Mouse (Mus musculus) liver, postnatal 0 days (tissue): Measurements from ENCODE around the gene 4930544D05Rik.

Experiments
- CTCF ChIP-seq: sonication (generic); IDR thresholded peaks from 2 replicates; pipeline ENCODE4 v1.5.1; 2016; ENCODE audit warnings: antibody characterized with exemption, low read depth
- EP300 ChIP-seq: IDR thresholded peaks from 2 replicates; pipeline ENCODE4 v1.6.1; 2016; ENCODE audit warnings: antibody characterized with exemption, low read depth, mild to moderate bottlenecking

DNA sequence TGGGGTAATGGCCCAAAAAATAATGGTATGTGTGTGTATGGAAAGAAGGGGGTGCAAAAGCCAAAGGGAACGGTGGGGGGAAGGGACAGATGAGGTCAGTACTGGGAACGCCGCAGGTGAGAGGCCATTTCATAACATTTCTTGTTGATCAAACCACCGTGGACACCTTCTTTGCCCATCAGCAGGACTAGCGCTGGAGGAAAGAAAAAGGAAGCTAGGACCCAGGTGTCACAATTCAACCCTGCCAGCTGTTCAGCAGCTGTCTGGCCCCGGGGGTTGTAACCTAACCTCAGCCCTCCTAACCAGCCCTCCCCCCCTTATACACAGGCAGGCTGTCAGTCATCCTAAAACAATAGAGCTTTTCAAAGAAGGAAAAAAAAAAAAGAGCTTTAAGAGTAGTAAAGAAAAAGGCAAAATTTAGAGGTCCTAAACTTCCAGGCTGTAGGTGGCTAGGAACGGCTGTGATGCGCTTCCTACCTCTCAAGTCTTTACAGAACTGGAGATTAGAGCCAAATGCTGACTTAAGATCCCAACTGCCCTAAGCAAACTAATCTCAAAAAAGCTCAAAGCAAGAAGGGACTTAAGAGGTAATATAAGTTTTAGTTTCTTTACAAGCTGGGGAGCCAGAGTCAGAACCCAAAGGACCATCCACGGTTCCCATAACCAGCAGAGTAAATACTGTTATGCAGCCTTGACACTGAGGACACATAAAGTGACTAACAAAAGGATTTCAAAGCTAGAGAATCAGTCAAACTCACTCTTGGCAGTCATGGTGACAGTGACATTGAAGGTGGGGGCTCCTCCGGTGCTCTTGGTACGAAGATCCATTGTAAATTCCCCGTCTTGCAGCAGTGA, 36.6 kb downstream of the 4930544D05Rik start:
- no peak for TF ChIP-seq EP300
- no peak for TF ChIP-seq CTCF
